Mouse (Mus musculus): Measurements from ENCODE around the gene Krt7.

The Krt7 gene

GRCm38 (mm10) chr15:101410775-101411174 lies at the start of gene Krt7:
Gene Krt7 (plus strand): TSS chr15:101411043.
- in situ Hi-C loops (cut with MboI; ENCODE audit: unreplicated experiment in 2 of 2): no loop called here

- in situ Hi-C loops (cut with MboI; ENCODE audit: unreplicated experiment in 2 of 2): no loop called here
Observed at GRCm38 (mm10) chr15:101362393-101363010, 48.3 kb upstream of the Krt7 start.

- in situ Hi-C loops (cut with MboI; ENCODE audit: unreplicated experiment in 2 of 2): no loop called here
Observed at GRCm38 (mm10) chr15:101363933-101364332, 46.9 kb upstream of the Krt7 start.

GRCm38 (mm10) chr15:101364425-101364824 lies 46.4 kb upstream of the Krt7 start:
- in situ Hi-C loops (cut with MboI; ENCODE audit: unreplicated experiment in 2 of 2): no loop called here

- in situ Hi-C loops (cut with MboI; ENCODE audit: unreplicated experiment in 2 of 2): no loop called here
Observed at GRCm38 (mm10) chr15:101364891-101365671, 45.8 kb upstream of the Krt7 start.

- in situ Hi-C loops (cut with MboI; ENCODE audit: unreplicated experiment in 2 of 2): no loop called here
Observed at GRCm38 (mm10) chr15:101365721-101366120, 45.1 kb upstream of the Krt7 start.

GRCm38 (mm10) chr15:101366482-101366881 lies 44.4 kb upstream of the Krt7 start:
- in situ Hi-C loops (cut with MboI; ENCODE audit: unreplicated experiment in 2 of 2): no loop called here

GRCm38 (mm10) chr15:101366926-101367325 lies 43.9 kb upstream of the Krt7 start:
- in situ Hi-C loops (cut with MboI; ENCODE audit: unreplicated experiment in 2 of 2): no loop called here

GRCm38 (mm10) chr15:101367497-101367896 lies 43.3 kb upstream of the Krt7 start:
- in situ Hi-C loops (cut with MboI; ENCODE audit: unreplicated experiment in 2 of 2): no loop called here

- in situ Hi-C loops (cut with MboI; ENCODE audit: unreplicated experiment in 2 of 2): no loop called here
Observed at GRCm38 (mm10) chr15:101368015-101368414, 42.8 kb upstream of the Krt7 start.

- in situ Hi-C loops (cut with MboI; ENCODE audit: unreplicated experiment in 2 of 2): no loop called here
Observed at GRCm38 (mm10) chr15:101368502-101369381, 42.1 kb upstream of the Krt7 start.

GRCm38 (mm10) chr15:101369382-101370100 lies 41.3 kb upstream of the Krt7 start:
- in situ Hi-C loops (cut with MboI; ENCODE audit: unreplicated experiment in 2 of 2): no loop called here

GRCm38 (mm10) chr15:101370101-101370911 lies 40.5 kb upstream of the Krt7 start, which contains the start of gene Krt80:
Gene Krt80 (minus strand): TSS chr15:101370162.
- in situ Hi-C loops (cut with MboI; ENCODE audit: unreplicated experiment in 2 of 2): no loop called here

- in situ Hi-C loops (cut with MboI; ENCODE audit: unreplicated experiment in 2 of 2): no loop called here
Observed at GRCm38 (mm10) chr15:101371141-101371985, 39.5 kb upstream of the Krt7 start.

GRCm38 (mm10) chr15:101372131-101372977 lies 38.5 kb upstream of the Krt7 start:
- in situ Hi-C loops (cut with MboI; ENCODE audit: unreplicated experiment in 2 of 2): no loop called here

- in situ Hi-C loops (cut with MboI; ENCODE audit: unreplicated experiment in 2 of 2): no loop called here
Observed at GRCm38 (mm10) chr15:101373286-101373898, 37.5 kb upstream of the Krt7 start.

GRCm38 (mm10) chr15:101374879-101375278 lies 36.0 kb upstream of the Krt7 start:
- in situ Hi-C loops (cut with MboI; ENCODE audit: unreplicated experiment in 2 of 2): no loop called here
